Mouse (Mus musculus): Measurements from ENCODE around the gene Smim20.

DNA sequence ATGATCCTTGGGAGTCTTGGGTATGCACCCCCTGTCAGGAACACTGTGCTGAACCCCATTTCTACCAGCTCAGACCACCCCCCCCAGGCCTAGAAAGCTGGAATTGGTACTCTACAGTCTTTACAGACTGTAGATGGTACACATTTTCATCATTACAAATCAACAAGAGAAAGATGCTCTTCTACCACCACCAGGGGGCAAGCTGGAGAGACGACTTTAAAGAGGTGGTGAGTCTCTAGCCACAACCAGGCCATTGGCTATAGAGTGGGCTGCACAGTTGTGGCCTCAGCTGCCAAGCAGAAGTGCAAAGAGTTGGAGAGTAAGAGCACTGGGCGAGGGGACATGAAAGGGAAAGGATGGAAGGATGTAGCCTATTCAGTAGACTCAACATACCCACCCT, 48.9 kb downstream of the Smim20 start:
- TF ChIP-seq CTCF (IDR thresholded peaks at IDR 0.05; ENCODE audit: low read depth, low read length) (no peak), GATA1 (IDR thresholded peaks at IDR 0.05; ENCODE audit: borderline replicate concordance, low read length) (no peak), GATA2 (IDR thresholded peaks at IDR 0.05; ENCODE audit: borderline replicate concordance, low read depth, low read length) (no peak)

Data from G1E (cell line).